Mouse (Mus musculus) yolk sac, embryonic 10.5 days (tissue): Measurements from ENCODE around the gene Gm5155.
"Not testable (repeated sequence)": the region's sequence is repeated elsewhere in the genome, so short reads cannot be mapped to it uniquely, and the experiment has no call there.

Experiments used
- DNase-seq: peaks from one replicate; pipeline ENCODE4 v3.0.0-alpha.2; 2017; ENCODE audit warnings: low spot score

Gm5155 gene

DNA sequence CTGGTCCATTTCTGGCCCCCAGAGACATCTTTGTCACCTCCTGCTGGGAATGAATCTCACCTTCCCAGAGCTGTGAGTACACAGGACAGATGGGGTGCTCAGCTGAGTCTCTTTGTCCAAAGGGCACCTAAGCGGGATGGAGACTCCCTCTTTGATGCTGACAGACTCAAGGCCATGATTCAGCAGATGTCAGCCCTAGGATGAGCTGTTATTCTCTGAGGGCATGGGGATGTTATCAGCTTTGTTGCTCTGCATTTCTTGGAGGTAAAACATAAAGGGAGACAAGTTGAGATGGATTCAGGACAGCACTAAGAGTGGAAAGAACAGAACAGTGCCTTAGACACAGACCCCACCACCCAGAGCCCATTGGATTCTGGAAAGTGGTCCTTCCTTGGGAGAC, at the start of gene Gm5155:
Gene Gm5155 (plus strand): TSS at position 301 of the 400 bp plus-strand sequence.
- DNase-seq, result no peak

- DNase-seq, result no peak
Measured at GRCm38 (mm10) chr7:17870776-17871175, 791 bp upstream of the Gm5155 start.

- not testable (repeated sequence) for DNase-seq
Measured at GRCm38 (mm10) chr7:17895341-17895740, 23.8 kb downstream of the Gm5155 start.

DNA sequence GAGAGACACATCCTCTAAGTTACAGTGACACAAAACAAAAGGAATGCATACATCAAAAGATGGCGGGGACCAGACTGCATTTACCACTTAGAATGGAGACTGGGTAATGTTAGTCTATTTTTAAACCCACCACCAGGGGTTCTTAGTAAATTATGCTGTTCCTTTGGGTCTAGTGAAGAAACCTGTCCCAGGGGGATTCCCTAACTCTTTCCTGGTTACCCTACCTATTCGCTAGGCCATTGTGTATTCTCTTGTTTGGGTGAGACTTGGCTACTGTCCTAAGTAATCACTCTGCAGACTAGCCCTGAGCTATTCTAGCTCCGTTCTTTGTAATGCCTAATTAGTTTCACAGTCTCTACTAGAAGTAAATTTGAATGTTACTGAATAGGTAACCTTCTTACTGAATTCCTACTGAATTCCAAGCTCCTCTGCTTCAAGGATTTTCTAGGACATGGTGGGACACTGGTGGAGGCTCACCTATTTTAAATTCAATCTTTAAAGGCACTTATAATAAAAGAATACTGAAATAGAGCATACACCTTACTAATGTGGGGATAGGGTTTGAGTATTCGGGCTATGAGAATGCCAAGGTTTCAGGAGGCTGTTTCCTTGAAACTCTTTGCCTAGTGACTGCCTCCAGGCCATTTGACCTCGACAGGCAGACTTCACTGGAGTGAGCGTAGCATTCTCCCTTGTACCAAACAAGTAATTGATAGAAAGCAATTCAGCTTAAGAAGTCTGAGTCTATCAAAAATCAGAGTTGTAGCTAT, 31.8 kb downstream of the Gm5155 start:
- no peak for DNase-seq
